Mouse (Mus musculus): ENCODE measurements at regions not wholly inside any gene's neighbourhood (a gene's known extent, or its start where the extent isn't known, plus 50 kb on each side); places are given as distances from the start of the nearest gene placed in this dataset.

- Histone ChIP-seq H3K36me3 (replicated peaks; ENCODE audit: control insufficient read depth, insufficient read depth, low read depth, low read length) (no peaks in the 10 kb centered on the region), H3K27me3 (ENCODE audit: control insufficient read depth, insufficient read depth, low read length) (no peaks in the 10 kb centered on the region), H3K4me2 (ENCODE audit: low read depth, low read length) (no peak overlapping the region), H3K4me1 (ENCODE audit: control insufficient read depth, insufficient read depth, low read length) (no peaks in the 10 kb centered on the region), H3K9me3 (replicated peaks; ENCODE audit: control insufficient read depth, low read length) (no peaks in the 10 kb centered on the region), H3K4me3 (ENCODE audit: low read depth, low read length) (no peak overlapping the region), H3K9ac (replicated peaks; ENCODE audit: low read length) (no peak overlapping the region), H3K27ac (replicated peaks; ENCODE audit: low read depth, low read length) (no peak overlapping the region)
- ATAC-seq (replicated peaks; ENCODE audit: insufficient number of reproducible peaks, low FRiP score, low TSS enrichment, low read depth) (no peak), DNase-seq (ENCODE audit: low spot score) (no peak)
- 87% methylated on average over 5 of the region's 5 CpGs for WGBS
These were observed 58.7 kb downstream of the Mycn start for GRCm38 (mm10) chr12:12882931-12883553.

- ATAC-seq (replicated peaks; ENCODE audit: insufficient number of reproducible peaks, low FRiP score, low TSS enrichment, low read depth) (no peak), DNase-seq (ENCODE audit: low spot score) (no peak)
- no peak overlapping the region for H3K4me2 ChIP-seq (ENCODE audit: low read depth, low read length)
- H3K9ac ChIP-seq (replicated peaks; ENCODE audit: low read length): no peak overlapping the region
- no peaks in the 10 kb centered on the region for H3K27me3 ChIP-seq (ENCODE audit: control insufficient read depth, insufficient read depth, low read length)
- no peaks in the 10 kb centered on the region for H3K4me1 ChIP-seq (ENCODE audit: control insufficient read depth, insufficient read depth, low read length)
- H3K4me3 ChIP-seq (ENCODE audit: low read depth, low read length): no peak overlapping the region
- H3K27ac ChIP-seq (replicated peaks; ENCODE audit: low read depth, low read length): no peak overlapping the region
- no peaks in the 10 kb centered on the region for H3K36me3 ChIP-seq (replicated peaks; ENCODE audit: control insufficient read depth, insufficient read depth, low read depth, low read length)
- no peaks in the 10 kb centered on the region for H3K9me3 ChIP-seq (replicated peaks; ENCODE audit: control insufficient read depth, low read length)
- WGBS: 90% methylated on average over 2 of the region's 2 CpGs
These were observed 63.7 kb downstream of the Mycn start for GRCm38 (mm10) chr12:12878031-12878430.

- Histone ChIP-seq H3K27me3 (ENCODE audit: control insufficient read depth, insufficient read depth, low read length) (no peaks in the 10 kb centered on the region), H3K9ac (replicated peaks; ENCODE audit: low read length) (no peak overlapping the region), H3K4me2 (ENCODE audit: low read depth, low read length) (no peak overlapping the region), H3K4me3 (ENCODE audit: low read depth, low read length) (no peak overlapping the region), H3K4me1 (ENCODE audit: control insufficient read depth, insufficient read depth, low read length) (no peaks in the 10 kb centered on the region), H3K36me3 (replicated peaks; ENCODE audit: control insufficient read depth, insufficient read depth, low read depth, low read length) (no peaks in the 10 kb centered on the region), H3K27ac (replicated peaks; ENCODE audit: low read depth, low read length) (no peak overlapping the region), H3K9me3 (replicated peaks; ENCODE audit: control insufficient read depth, low read length) (no peaks in the 10 kb centered on the region)
- DNase-seq (ENCODE audit: low spot score) (peak; percentile 25), ATAC-seq (replicated peaks; ENCODE audit: insufficient number of reproducible peaks, low FRiP score, low TSS enrichment, low read depth) (peak; percentile 26)
- 69% methylated on average over 5 of the region's 5 CpGs for WGBS
These were observed 64.2 kb downstream of the Mycn start for GRCm38 (mm10) chr12:12877539-12877938.

GRCm38 (mm10) chr12:12875976-12876745 lies 65.6 kb downstream of the Mycn start:
- DNase-seq (ENCODE audit: low spot score) (no peak), ATAC-seq (replicated peaks; ENCODE audit: insufficient number of reproducible peaks, low FRiP score, low TSS enrichment, low read depth) (no peak)
- H3K4me2 ChIP-seq (ENCODE audit: low read depth, low read length): no peak overlapping the region
- 66% methylated on average over 12 of the region's 12 CpGs for WGBS
- no peaks in the 10 kb centered on the region for H3K4me1 ChIP-seq (ENCODE audit: control insufficient read depth, insufficient read depth, low read length)
- H3K27me3 ChIP-seq (ENCODE audit: control insufficient read depth, insufficient read depth, low read length): no peaks in the 10 kb centered on the region
- H3K9me3 ChIP-seq (replicated peaks; ENCODE audit: control insufficient read depth, low read length): no peaks in the 10 kb centered on the region
- no peak overlapping the region for H3K9ac ChIP-seq (replicated peaks; ENCODE audit: low read length)
- no peak overlapping the region for H3K4me3 ChIP-seq (ENCODE audit: low read depth, low read length)
- no peaks in the 10 kb centered on the region for H3K36me3 ChIP-seq (replicated peaks; ENCODE audit: control insufficient read depth, insufficient read depth, low read depth, low read length)
- no peak overlapping the region for H3K27ac ChIP-seq (replicated peaks; ENCODE audit: low read depth, low read length)

GRCm38 (mm10) chr12:12873551-12873950 lies 68.2 kb downstream of the Mycn start:
- no peak for ATAC-seq (replicated peaks; ENCODE audit: insufficient number of reproducible peaks, low FRiP score, low TSS enrichment, low read depth)
- H3K9ac ChIP-seq (replicated peaks; ENCODE audit: low read length): no peak overlapping the region
- 95% methylated on average over 11 of the region's 11 CpGs for WGBS

GRCm38 (mm10) chr12:12872974-12873373 lies 68.7 kb downstream of the Mycn start:
- no peak overlapping the region for H3K9ac ChIP-seq (replicated peaks; ENCODE audit: low read length)
- DNase-seq (ENCODE audit: low spot score) (no peak), ATAC-seq (replicated peaks; ENCODE audit: insufficient number of reproducible peaks, low FRiP score, low TSS enrichment, low read depth) (no peak)
- H3K27ac ChIP-seq (replicated peaks; ENCODE audit: low read depth, low read length): no peak overlapping the region
- 66% methylated on average over 4 of the region's 4 CpGs for WGBS
- no peaks in the 10 kb centered on the region for H3K4me1 ChIP-seq (ENCODE audit: control insufficient read depth, insufficient read depth, low read length)
- no peaks in the 10 kb centered on the region for H3K9me3 ChIP-seq (replicated peaks; ENCODE audit: control insufficient read depth, low read length)
- no peaks in the 10 kb centered on the region for H3K27me3 ChIP-seq (ENCODE audit: control insufficient read depth, insufficient read depth, low read length)
- H3K4me2 ChIP-seq (ENCODE audit: low read depth, low read length): no peak overlapping the region
- no peaks in the 10 kb centered on the region for H3K36me3 ChIP-seq (replicated peaks; ENCODE audit: control insufficient read depth, insufficient read depth, low read depth, low read length)
- no peak overlapping the region for H3K4me3 ChIP-seq (ENCODE audit: low read depth, low read length)

More at GRCm38 (mm10) chr12:12873551-12873950, 68.2 kb downstream of the Mycn start:
- Histone ChIP-seq H3K4me1 (ENCODE audit: control insufficient read depth, insufficient read depth, low read length) (no peaks in the 10 kb centered on the region), H3K27ac (replicated peaks; ENCODE audit: low read depth, low read length) (no peak overlapping the region), H3K4me3 (ENCODE audit: low read depth, low read length) (no peak overlapping the region), H3K9me3 (replicated peaks; ENCODE audit: control insufficient read depth, low read length) (no peaks in the 10 kb centered on the region), H3K27me3 (ENCODE audit: control insufficient read depth, insufficient read depth, low read length) (no peaks in the 10 kb centered on the region), H3K36me3 (replicated peaks; ENCODE audit: control insufficient read depth, insufficient read depth, low read depth, low read length) (no peaks in the 10 kb centered on the region), H3K4me2 (ENCODE audit: low read depth, low read length) (no peak overlapping the region)
- no peak for DNase-seq (ENCODE audit: low spot score)

GRCm38 (mm10) chr12:12871272-12871671 lies 70.4 kb downstream of the Mycn start:
- no peak overlapping the region for H3K4me2 ChIP-seq (ENCODE audit: low read depth, low read length)
- ATAC-seq (replicated peaks; ENCODE audit: insufficient number of reproducible peaks, low FRiP score, low TSS enrichment, low read depth): no peak
- H3K9me3 ChIP-seq (replicated peaks; ENCODE audit: control insufficient read depth, low read length): no peaks in the 10 kb centered on the region

GRCm38 (mm10) chr12:12866590-12866989 lies 75.1 kb downstream of the Mycn start:
- no peak overlapping the region for H3K9ac ChIP-seq (replicated peaks; ENCODE audit: low read length)
- no peaks in the 10 kb centered on the region for H3K9me3 ChIP-seq (replicated peaks; ENCODE audit: control insufficient read depth, low read length)
- DNase-seq (ENCODE audit: low spot score) (no peak), ATAC-seq (replicated peaks; ENCODE audit: insufficient number of reproducible peaks, low FRiP score, low TSS enrichment, low read depth) (no peak)
- 83% methylated on average over 10 of the region's 10 CpGs for WGBS
- H3K4me1 ChIP-seq (ENCODE audit: control insufficient read depth, insufficient read depth, low read length): no peaks in the 10 kb centered on the region
- no peak overlapping the region for H3K27ac ChIP-seq (replicated peaks; ENCODE audit: low read depth, low read length)
- H3K4me3 ChIP-seq (ENCODE audit: low read depth, low read length): no peak overlapping the region
- H3K36me3 ChIP-seq (replicated peaks; ENCODE audit: control insufficient read depth, insufficient read depth, low read depth, low read length): no peaks in the 10 kb centered on the region
- no peaks in the 10 kb centered on the region for H3K27me3 ChIP-seq (ENCODE audit: control insufficient read depth, insufficient read depth, low read length)
- H3K4me2 ChIP-seq (ENCODE audit: low read depth, low read length): no peak overlapping the region

More at GRCm38 (mm10) chr12:12871272-12871671, 70.4 kb downstream of the Mycn start:
- H3K4me1 ChIP-seq (ENCODE audit: control insufficient read depth, insufficient read depth, low read length): no peaks in the 10 kb centered on the region
- H3K9ac ChIP-seq (replicated peaks; ENCODE audit: low read length): no peak overlapping the region
- no peak overlapping the region for H3K4me3 ChIP-seq (ENCODE audit: low read depth, low read length)
- no peak overlapping the region for H3K27ac ChIP-seq (replicated peaks; ENCODE audit: low read depth, low read length)
- no peaks in the 10 kb centered on the region for H3K36me3 ChIP-seq (replicated peaks; ENCODE audit: control insufficient read depth, insufficient read depth, low read depth, low read length)
- H3K27me3 ChIP-seq (ENCODE audit: control insufficient read depth, insufficient read depth, low read length): no peaks in the 10 kb centered on the region
- WGBS: 56% methylated on average over 4 of the region's 4 CpGs
- DNase-seq (ENCODE audit: low spot score): no peak
